15 mouse cellular contexts compared by ENCODE assay signal in the genomic region with DNA sequence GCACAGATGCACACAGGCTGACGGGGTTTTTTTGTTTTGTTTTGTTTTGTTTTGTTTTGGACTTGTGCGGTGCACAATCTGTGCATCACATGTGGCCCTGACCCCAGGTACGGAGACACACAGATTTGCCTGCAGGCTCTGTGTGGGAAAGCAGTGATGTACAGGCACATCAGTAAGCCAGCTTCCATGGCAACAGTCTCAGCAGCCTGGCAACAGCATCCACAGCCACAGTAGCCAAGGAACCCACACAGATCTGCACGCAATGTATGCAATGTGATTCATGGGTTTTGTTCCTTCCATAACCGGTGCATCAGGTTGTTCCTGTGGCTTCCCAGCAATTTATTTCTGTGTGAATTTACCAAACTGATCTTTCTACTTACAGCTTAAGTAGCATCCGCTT. TPM values are rescaled to one million over a fixed set of nuclear protein-coding genes. Genes with fewer than 3 reads are reported as not detected.
DNase-seq lines count a peak whose midpoint lies in the region; ATAC-seq and TF ChIP-seq lines count a peak whose summit lies in the region.
"Had no signal": no experiment of that assay in that cellular context is flagged by ENCODE, and none has a peak within 500 bp of the region (broad histone marks: within the 10 kb centered on the region; RNA-seq: fewer than 3 reads in every experiment).

No protein-coding gene starts in this region.

- H3K27ac ChIP-seq in neural tube, embryonic 11.5 days (ENCODE audit: low read depth, low read length): no peak overlapping the region
- H3K27ac ChIP-seq in layer of hippocampus, adult 2 months: peak overlapping the region; percentile 96
- H3K27ac ChIP-seq: heart, embryonic 10.5 days; limb, embryonic 10.5 days had no signal

- peaks cover 2% of the 10 kb centered on the region; the same call in 1 of the 2 replicates for H3K4me1 ChIP-seq in neural tube, embryonic 11.5 days (ENCODE audit: control insufficient read depth, insufficient read depth, low read length)

- no peaks in the 10 kb centered on the region for H3K36me3 ChIP-seq in neural tube, embryonic 11.5 days (ENCODE audit: control insufficient read depth, insufficient read depth, low read length)
- H3K36me3 ChIP-seq: heart, embryonic 10.5 days; limb, embryonic 10.5 days had no signal

- H3K4me2 ChIP-seq in neural tube, embryonic 11.5 days (ENCODE audit: low read depth): no peak overlapping the region
- H3K4me2 ChIP-seq: lung, embryonic 14.5 days had no signal

- intact Hi-C loops in left cerebral cortex, postnatal 36 days (cut with DNase I): loop anchor here (10.0 kb wide), 2 partner anchors 387 to 947 kb away; no protein-coding TSS in a partner anchor

- ATAC-seq in neural tube, embryonic 11.5 days (ENCODE audit: insufficient read depth, low FRiP score, low TSS enrichment): no peak
- ATAC-seq: inflammation-experienced regulatory T-cells, adult 6 months; Patski had no signal

- H3K27me3 ChIP-seq in neural tube, embryonic 11.5 days (ENCODE audit: control insufficient read depth, insufficient read depth, low read length): no peaks in the 10 kb centered on the region

- H3K9me3 ChIP-seq in neural tube, embryonic 11.5 days (ENCODE audit: control insufficient read depth, low read length): no peaks in the 10 kb centered on the region
- H3K9me3 ChIP-seq: heart, embryonic 10.5 days; limb, embryonic 10.5 days had no signal

- no peak overlapping the region for H3K9ac ChIP-seq in neural tube, embryonic 11.5 days (ENCODE audit: low read length)
- H3K9ac ChIP-seq: lung, embryonic 14.5 days had no signal

- TF ChIP-seq CTCF in layer of hippocampus, adult 2 months (conservative IDR thresholded peaks at IDR 0.05): no peak

- peak; percentile 26 for DNase-seq in neural tube, embryonic 11.5 days (ENCODE audit: low spot score)
- DNase-seq in neural tube, embryonic 10.5 days (ENCODE audit: extremely low spot score, low spot score): no peak
- peak; percentile 57 to 84 for DNase-seq in layer of hippocampus, adult 2 months (ENCODE audit: low spot score in 2 of 2)
- peak; percentile 79 to 83 for DNase-seq in left cerebral cortex, postnatal 36 days (ENCODE audit: low spot score in 2 of 2)
- DNase-seq in telencephalon, adult 2 months (ENCODE audit: low read depth, low spot score): peak; percentile 90
- no peak for DNase-seq in cerebellum, postnatal 25 days
- DNase-seq in gastrocnemius, postnatal 25 days: no peak
- DNase-seq in T-cell, adult 2 months (ENCODE audit: low spot score): no peak
- DNase-seq: lung, embryonic 14.5 days had no signal

- WGBS in neural tube, embryonic 11.5 days: 75% methylated on average over 6 of the region's 6 CpGs

- no peak overlapping the region for H3K4me3 ChIP-seq in neural tube, embryonic 11.5 days (ENCODE audit: low read depth, low read length)
- peak overlapping the region; percentile 53; the same call in 1 of the 2 replicates for H3K4me3 ChIP-seq in layer of hippocampus, adult 2 months
- H3K4me3 ChIP-seq: erythroblast, embryonic 14.5 days; heart, embryonic 10.5 days; limb, embryonic 10.5 days had no signal

RNA-seq across cellular contexts. Expression of gene Allc, which starts 5.6 kb away (rescaled TPM):
- polyA plus RNA-seq in neural tube, embryonic 11.5 days (2014; fragmentation: Nextera tagmentation; extraction: Ambion mirVana): not detected in 2 replicates
- total RNA-seq in layer of hippocampus, adult 2 months (2021): under 1 TPM; 0.32 to 0.56 TPM
- total RNA-seq in left cerebral cortex, postnatal 36 days (2021): 1 to 10 TPM; 1.2 to 1.3 TPM
- not detected for total RNA-seq in gastrocnemius, postnatal 25 days (2021)
- total RNA-seq: adrenal gland, postnatal 4 days had no signal
- polyA plus RNA-seq: erythroblast, embryonic 14.5 days; heart, embryonic 10.5 days; inflammation-experienced regulatory T-cells, adult 6 months; limb, embryonic 10.5 days; lung, embryonic 14.5 days; Patski had no signal

RNA-seq across cellular contexts. Expression of gene Colec11, which starts 35.2 kb away (rescaled TPM):
- polyA plus RNA-seq in neural tube, embryonic 11.5 days (2014; fragmentation: Nextera tagmentation; extraction: Ambion mirVana): 0.16 and 0.39 TPM in 2 replicates
- total RNA-seq in layer of hippocampus, adult 2 months (2021): 1 to 10 TPM in 1 of 2 experiments, under 1 TPM in 1; 0.95 to 1.2 TPM
- under 1 TPM; 0.57 to 0.59 TPM for total RNA-seq in left cerebral cortex, postnatal 36 days (2021)
- total RNA-seq in gastrocnemius, postnatal 25 days (2021): under 1 TPM; 0.38 to 0.67 TPM
- polyA plus RNA-seq: erythroblast, embryonic 14.5 days; limb, embryonic 10.5 days had no signal

RNA-seq across cellular contexts. Expression of gene Dcdc2c, which starts 35.8 kb away (rescaled TPM):
- 0.16 TPM in 1 of 2 replicates, not detected in the other for polyA plus RNA-seq in neural tube, embryonic 11.5 days (2014; fragmentation: Nextera tagmentation; extraction: Ambion mirVana)
- under 1 TPM; 0.41 to 0.42 TPM for total RNA-seq in layer of hippocampus, adult 2 months (2021)
- 1 to 10 TPM in 1 of 2 experiments, under 1 TPM in 1; 0.79 to 1.1 TPM for total RNA-seq in left cerebral cortex, postnatal 36 days (2021)
- total RNA-seq in gastrocnemius, postnatal 25 days (2021): not detected
- polyA plus RNA-seq: inflammation-experienced regulatory T-cells, adult 6 months had no signal

RNA-seq across cellular contexts. Expression of gene Rps7, which starts 47.8 kb away (rescaled TPM):
- polyA plus RNA-seq in neural tube, embryonic 11.5 days (2014; fragmentation: Nextera tagmentation; extraction: Ambion mirVana): 639 and 701 TPM in 2 replicates
- 100 to 1,000 TPM; 301 to 311 TPM for total RNA-seq in layer of hippocampus, adult 2 months (2021)
- 100 to 1,000 TPM; 261 to 290 TPM for total RNA-seq in left cerebral cortex, postnatal 36 days (2021)
- 100 to 1,000 TPM; 202 to 215 TPM for total RNA-seq in gastrocnemius, postnatal 25 days (2021)

Comparison
In these comparisons a context has a peak if more than half of its experiments do, and no peak if none do; other contexts are left out.
1. DNase-seq: peak in neural tube, embryonic 11.5 days (single experiment), layer of hippocampus, adult 2 months (2 of 2), left cerebral cortex, postnatal 36 days (2 of 2) and telencephalon, adult 2 months (single experiment); none in neural tube, embryonic 10.5 days (single experiment), cerebellum, postnatal 25 days (0 of 2), gastrocnemius, postnatal 25 days (single experiment) and T-cell, adult 2 months (single experiment).